Mouse (Mus musculus) liver, postnatal 0 days (tissue): Measurements from ENCODE around the gene Adtrp. TPM values are rescaled to one million over a fixed set of nuclear protein-coding genes. Genes with fewer than 3 reads are reported as not detected.

ENCODE experiments used
- ATAC-seq: fragments of 200-750 bp; cut with Nextera tagmentation; 2 replicates; pipeline ENCODE4 v1.8.0; 2017; ENCODE audit warnings: mild to moderate bottlenecking, moderate library complexity
- DNase-seq: peaks from one replicate; pipeline ENCODE4 v3.0.0-alpha.2; 2016
- H3K27ac ChIP-seq: fragments of 300-500 bp; sonication (generic); 2 replicates; pipeline ENCODE4 v1.5.1; 2014; ENCODE audit warnings: antibody characterized with exemption, moderate library complexity, mild to moderate bottlenecking, low read depth
- H3K27me3 ChIP-seq: fragments of 300-500 bp; sonication (generic); 2 replicates; pipeline ENCODE4 v1.6.1; 2014; ENCODE audit warnings: low read length, control low read depth, mixed read lengths; ENCODE audit not compliant: insufficient read depth
- H3K36me3 ChIP-seq: fragments of 300-500 bp; sonication (generic); replicated peaks from 2 replicates; pipeline ENCODE4 v1.6.1; 2014; ENCODE audit warnings: mild to moderate bottlenecking, control low read depth, low read length, moderate library complexity, mixed read lengths; ENCODE audit not compliant: insufficient read depth
- H3K4me1 ChIP-seq: fragments of 300-500 bp; sonication (generic); 2 replicates; pipeline ENCODE4 v1.6.1; 2014; ENCODE audit warnings: antibody characterized with exemption, mild to moderate bottlenecking, control low read depth; ENCODE audit not compliant: insufficient read depth
- H3K4me2 ChIP-seq: fragments of 300-500 bp; sonication (generic); 2 replicates; pipeline ENCODE4 v1.6.1; 2014; ENCODE audit warnings: low read depth, mild to moderate bottlenecking, low read length, moderate library complexity, mixed read lengths
- H3K4me3 ChIP-seq: fragments of 300-500 bp; sonication (generic); 2 replicates; pipeline ENCODE4 v1.5.1; 2014; ENCODE audit warnings: low read depth, low read length
- H3K9ac ChIP-seq: fragments of 300-500 bp; sonication (generic); replicated peaks from 2 replicates; pipeline ENCODE4 v1.6.1; 2014; ENCODE audit warnings: mild to moderate bottlenecking, moderate library complexity
- H3K9me3 ChIP-seq: fragments of 300-500 bp; sonication (generic); 2 replicates; pipeline ENCODE4 v1.6.1; 2016; ENCODE audit warnings: mild to moderate bottlenecking, control low read depth, low read length, mixed read lengths
- CTCF ChIP-seq: sonication (generic); IDR thresholded peaks from 2 replicates; pipeline ENCODE4 v1.5.1; 2016; ENCODE audit warnings: antibody characterized with exemption, low read depth
- EP300 ChIP-seq: IDR thresholded peaks from 2 replicates; pipeline ENCODE4 v1.6.1; 2016; ENCODE audit warnings: antibody characterized with exemption, low read depth, mild to moderate bottlenecking
- WGBS: fragments of 180-500 bp; shearing (Covaris S2); extraction: QIAGEN DNeasy Blood & Tissue Kit; methylation state at CpG from one replicate; pipeline ENCODE4 v1.1.7; 2014; ENCODE audit not compliant: insufficient replicate concordance; 5-methylcytosine and 5-hydroxymethylcytosine counted together
- polyA plus RNA-seq: library from polyadenylated mRNA; unstranded; fragments of >200 nt; fragmentation: Nextera tagmentation; extraction: Ambion mirVana; gene quantifications from 2 replicates; pipeline ENCODE4 v1.2.1, GENCODE M21; 2015

Gene Adtrp
- polyA plus RNA-seq = 94.2 and 94.5 TPM in 2 replicates

- no peak for DNase-seq
- TF ChIP-seq EP300 (no peak), CTCF (no peak)
These were observed at the start of gene Adtrp for GRCm38 (mm10) chr13:41847516-41848126. Gene Adtrp (minus strand): TSS chr13:41847684.

GRCm38 (mm10) chr13:41892016-41892415 is 44.5 kb upstream of the Adtrp start:
- no peak for ATAC-seq
- 91% methylated on average over 12 of the region's 12 CpGs for WGBS
- H3K4me3 ChIP-seq = no peak overlapping the region

More at GRCm38 (mm10) chr13:41847516-41848126, at the start of gene Adtrp:
- Histone ChIP-seq H3K9me3 (no peaks in the 10 kb centered on the region), H3K4me2 (no peak within 1 kb of the TSS), H3K36me3 (no peaks in the 10 kb centered on the region), H3K27me3 (no peaks in the 10 kb centered on the region), H3K27ac (no peak within 1 kb of the TSS), H3K4me1 (no peaks in the 10 kb centered on the region), H3K4me3 (no peak within 1 kb of the TSS), H3K9ac (no peak within 1 kb of the TSS)
- ATAC-seq = no peak
- WGBS = 63% methylated on average over 11 of the region's 11 CpGs

GRCm38 (mm10) chr13:41890618-41891017 is 43.1 kb upstream of the Adtrp start:
- Histone ChIP-seq H3K36me3 (no peaks in the 10 kb centered on the region), H3K27me3 (no peaks in the 10 kb centered on the region), H3K27ac (no peak overlapping the region), H3K4me2 (no peak overlapping the region), H3K4me3 (no peak overlapping the region), H3K4me1 (no peaks in the 10 kb centered on the region), H3K9me3 (no peaks in the 10 kb centered on the region), H3K9ac (no peak overlapping the region)
- 86% methylated on average over 4 of the region's 4 CpGs for WGBS
- DNase-seq (no peak), ATAC-seq (no peak)
- TF ChIP-seq EP300 = no peak
- TF ChIP-seq CTCF = no peak

More at GRCm38 (mm10) chr13:41892016-41892415, 44.5 kb upstream of the Adtrp start:
- H3K4me1 ChIP-seq = no peaks in the 10 kb centered on the region
- no peaks in the 10 kb centered on the region for H3K36me3 ChIP-seq
- H3K9ac ChIP-seq = no peak overlapping the region
- DNase-seq = no peak
- H3K9me3 ChIP-seq = no peaks in the 10 kb centered on the region
- H3K27ac ChIP-seq = no peak overlapping the region
- TF ChIP-seq CTCF (no peak), EP300 (no peak)
- H3K4me2 ChIP-seq = no peak overlapping the region
- H3K27me3 ChIP-seq = no peaks in the 10 kb centered on the region

- TF ChIP-seq CTCF (no peak), EP300 (no peak)
- H3K9ac ChIP-seq = no peak overlapping the region
- H3K4me1 ChIP-seq = no peaks in the 10 kb centered on the region
- no peaks in the 10 kb centered on the region for H3K9me3 ChIP-seq
- H3K4me3 ChIP-seq = no peak overlapping the region
- no peaks in the 10 kb centered on the region for H3K36me3 ChIP-seq
- no peak overlapping the region for H3K27ac ChIP-seq
- H3K4me2 ChIP-seq = no peak overlapping the region
- ATAC-seq (no peak), DNase-seq (no peak)
- 70% methylated on average over 2 of the region's 2 CpGs for WGBS
- no peaks in the 10 kb centered on the region for H3K27me3 ChIP-seq
These were observed 42.7 kb upstream of the Adtrp start for GRCm38 (mm10) chr13:41890111-41890600.

- no peak for DNase-seq
- Histone ChIP-seq H3K27me3 (no peaks in the 10 kb centered on the region), H3K4me1 (peaks cover 6% of the 10 kb centered on the region; the same call in 1 of the 2 replicates), H3K9ac (no peak overlapping the region), H3K36me3 (no peaks in the 10 kb centered on the region), H3K9me3 (no peaks in the 10 kb centered on the region), H3K4me2 (no peak overlapping the region), H3K4me3 (no peak overlapping the region), H3K27ac (no peak overlapping the region)
- no peak for ATAC-seq
- WGBS = 70% methylated on average over 2 of the region's 2 CpGs
- no peak for TF ChIP-seq EP300
- no peak for TF ChIP-seq CTCF
These were observed 41.2 kb upstream of the Adtrp start for GRCm38 (mm10) chr13:41888644-41889043.

GRCm38 (mm10) chr13:41886120-41886519 is 38.6 kb upstream of the Adtrp start:
- no peak overlapping the region for H3K27ac ChIP-seq
- H3K27me3 ChIP-seq = no peaks in the 10 kb centered on the region
- no peaks in the 10 kb centered on the region for H3K9me3 ChIP-seq
- H3K4me2 ChIP-seq = no peak overlapping the region
- DNase-seq = no peak
- no peak overlapping the region for H3K9ac ChIP-seq
- no peak for TF ChIP-seq EP300
- TF ChIP-seq CTCF = no peak
- WGBS = 84% methylated on average over 4 of the region's 4 CpGs
- peaks cover 11% of the 10 kb centered on the region; the same call in 1 of the 2 replicates for H3K4me1 ChIP-seq
- no peak overlapping the region for H3K4me3 ChIP-seq
- no peaks in the 10 kb centered on the region for H3K36me3 ChIP-seq
- ATAC-seq = no peak
